Comparison of ENCODE assay signal across 8 mouse cellular contexts in the genomic region with DNA sequence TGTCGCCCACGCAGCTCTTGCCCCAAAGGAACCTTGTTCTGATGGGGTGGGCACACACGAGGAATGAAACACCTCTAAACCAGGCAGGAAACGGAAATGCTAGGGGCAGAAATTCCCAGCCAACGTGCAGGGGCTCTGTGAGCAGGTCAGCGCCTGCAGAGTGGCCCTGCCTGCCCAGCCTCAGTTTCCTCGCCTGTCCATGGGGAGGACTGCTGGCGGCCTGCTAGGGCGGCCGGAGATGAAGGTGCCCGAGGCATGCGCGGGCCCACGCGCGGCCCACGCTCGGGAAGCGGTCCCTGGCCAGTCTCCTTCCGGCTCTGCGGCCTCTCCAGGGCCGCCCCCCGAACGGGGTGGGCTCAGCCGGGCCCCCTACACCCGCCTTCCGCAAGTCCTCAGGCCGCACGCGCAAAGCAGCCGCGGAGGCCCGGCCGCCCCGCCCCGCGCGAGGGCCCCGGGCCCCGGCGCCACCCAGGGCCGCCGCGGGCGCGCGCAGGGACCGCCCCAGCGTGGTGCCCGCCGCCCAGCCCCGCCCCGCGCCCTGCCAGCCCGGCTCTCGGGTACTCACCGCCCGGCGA. TPM values are rescaled to one million over a fixed set of nuclear protein-coding genes. Genes with fewer than 3 reads are reported as not detected.
DNase-seq lines count a peak whose midpoint lies in the region; ATAC-seq and TF ChIP-seq lines count a peak whose summit lies in the region.

No protein-coding gene starts in this region.

- H3K27ac ChIP-seq in heart, adult 2 months = no peak overlapping the region
- H3K27ac ChIP-seq in forebrain, embryonic 16.5 days (ENCODE audit: low read length) = peak overlapping the region; percentile 18; the same call in 1 of the 2 replicates
- H3K27ac ChIP-seq in intestine, postnatal 0 days (ENCODE audit: low read depth, low read length) = no peak overlapping the region
- H3K27ac ChIP-seq in lung, postnatal 0 days (ENCODE audit: low read length) = no peak overlapping the region

- H3K27me3 ChIP-seq in heart, adult 2 months (ENCODE audit: control insufficient read depth, insufficient read depth, low read length) = no peaks in the 10 kb centered on the region
- no peaks in the 10 kb centered on the region for H3K27me3 ChIP-seq in forebrain, embryonic 16.5 days (replicated peaks; ENCODE audit: control insufficient read depth, insufficient read depth, low read length)
- peaks cover 21% of the 10 kb centered on the region; the same call in 1 of the 2 replicates for H3K27me3 ChIP-seq in intestine, postnatal 0 days (replicated peaks; ENCODE audit: control insufficient read depth, insufficient read depth, low read length)
- no peaks in the 10 kb centered on the region for H3K27me3 ChIP-seq in lung, postnatal 0 days (replicated peaks; ENCODE audit: insufficient read depth, low read length)

- H3K36me3 ChIP-seq in heart, adult 2 months (ENCODE audit: control insufficient read depth, insufficient read depth, low read length) = no peaks in the 10 kb centered on the region
- no peaks in the 10 kb centered on the region for H3K36me3 ChIP-seq in forebrain, embryonic 16.5 days (ENCODE audit: control insufficient read depth, insufficient read depth)
- no peaks in the 10 kb centered on the region for H3K36me3 ChIP-seq in intestine, postnatal 0 days (ENCODE audit: control insufficient read depth, insufficient read depth)
- no peaks in the 10 kb centered on the region for H3K36me3 ChIP-seq in lung, postnatal 0 days (ENCODE audit: insufficient read depth, low read length)

- peak; percentile 87 for ATAC-seq in forebrain, embryonic 16.5 days
- peak; percentile 50 for ATAC-seq in intestine, postnatal 0 days
- peak; percentile 89 for ATAC-seq in lung, postnatal 0 days

- TF ChIP-seq POLR2A in heart, adult 2 months (IDR thresholded peaks at IDR 0.05; ENCODE audit: insufficient read depth, low read depth, low read length) = no peak

- H3K9me3 ChIP-seq in forebrain, embryonic 16.5 days (ENCODE audit: control insufficient read depth, low read length) = no peaks in the 10 kb centered on the region
- H3K9me3 ChIP-seq in intestine, postnatal 0 days (ENCODE audit: control insufficient read depth) = no peaks in the 10 kb centered on the region
- H3K9me3 ChIP-seq in lung, postnatal 0 days (ENCODE audit: low read length) = no peaks in the 10 kb centered on the region

- peak overlapping the region; percentile 72 for H3K4me2 ChIP-seq in forebrain, embryonic 16.5 days (ENCODE audit: low read length)
- peak overlapping the region; percentile 97 for H3K4me2 ChIP-seq in intestine, postnatal 0 days (replicated peaks; ENCODE audit: low read depth)
- H3K4me2 ChIP-seq in lung, postnatal 0 days (replicated peaks; ENCODE audit: low read depth, low read length) = peak overlapping the region; percentile 97

- no peak for TF ChIP-seq CTCF in heart, adult 2 months (IDR thresholded peaks at IDR 0.05)
- no peak for TF ChIP-seq CTCF in intestine, postnatal 0 days (IDR thresholded peaks at IDR 0.05; ENCODE audit: low read depth)
- TF ChIP-seq CTCF in lung, postnatal 0 days (IDR thresholded peaks at IDR 0.05) = no peak

- H3K79me2 ChIP-seq in heart, adult 2 months (replicated peaks; ENCODE audit: control insufficient read depth, insufficient read depth, low read length) = no peaks in the 10 kb centered on the region

- WGBS in heart, adult 2 months = 2% methylated on average over 57 of the region's 59 CpGs
- 2% methylated on average over 46 of the region's 59 CpGs for WGBS in forebrain, embryonic 16.5 days
- WGBS in intestine, postnatal 0 days = 4% methylated on average over 36 of the region's 59 CpGs
- 4% methylated on average over 31 of the region's 59 CpGs for WGBS in lung, postnatal 0 days

- H3K4me3 ChIP-seq in heart, adult 2 months = peak overlapping the region; percentile 36; the same call in 1 of the 2 replicates
- peak overlapping the region; percentile 60 for H3K4me3 ChIP-seq in forebrain, embryonic 16.5 days (replicated peaks; ENCODE audit: low read length)
- H3K4me3 ChIP-seq in intestine, postnatal 0 days (ENCODE audit: low read depth, low read length) = peak overlapping the region; percentile 55
- peak overlapping the region; percentile 44 for H3K4me3 ChIP-seq in lung, postnatal 0 days (ENCODE audit: low read depth, low read length)

- peak; percentile 32 to 57 for DNase-seq in heart, adult 2 months
- DNase-seq in heart, postnatal 25 days (ENCODE audit: low spot score) = no peak
- peak; percentile 77 for DNase-seq in adrenal gland, postnatal 10 days
- peak; percentile 35 for DNase-seq in lung, postnatal 0 days (ENCODE audit: low spot score)
- DNase-seq in right cerebral cortex, adult 18-20 months = peak; percentile 59
- DNase-seq in urinary bladder, adult 18-20 months (ENCODE audit: low spot score in 2 of 2) = no peak

- H3K9ac ChIP-seq in heart, adult 2 months (ENCODE audit: low read depth, low read length) = peak overlapping the region; percentile 27; the same call in 1 of the 2 replicates
- H3K9ac ChIP-seq in forebrain, embryonic 16.5 days (replicated peaks; ENCODE audit: low read depth, low read length) = peak overlapping the region; percentile 82
- H3K9ac ChIP-seq in intestine, postnatal 0 days (ENCODE audit: low read depth, low read length) = peak overlapping the region; percentile 46
- H3K9ac ChIP-seq in lung, postnatal 0 days (replicated peaks; ENCODE audit: low read depth) = 0 out of 2 replicates have a peak overlapping the region, but pooled peaks have one; percentile 26

- no peaks in the 10 kb centered on the region for H3K4me1 ChIP-seq in heart, adult 2 months (ENCODE audit: control insufficient read depth, insufficient read depth, low read length)
- H3K4me1 ChIP-seq in forebrain, embryonic 16.5 days (replicated peaks; ENCODE audit: control insufficient read depth, insufficient read depth, low read length) = peaks cover 16% of the 10 kb centered on the region
- H3K4me1 ChIP-seq in intestine, postnatal 0 days (replicated peaks; ENCODE audit: control insufficient read depth, insufficient read depth, low read length) = no peaks in the 10 kb centered on the region
- no peaks in the 10 kb centered on the region for H3K4me1 ChIP-seq in lung, postnatal 0 days (ENCODE audit: insufficient read depth, low read depth, low read length)

- intact Hi-C loops in heart, adult 2 months (cut with DNase I) = no loop called here
- intact Hi-C loops in heart, postnatal 25 days (cut with DNase I) = no loop called here

- TF ChIP-seq EP300 in heart, adult 2 months (IDR thresholded peaks at IDR 0.05; ENCODE audit: insufficient read depth, low read depth, low read length) = no peak
- no peak for TF ChIP-seq EP300 in lung, postnatal 0 days (IDR thresholded peaks at IDR 0.05)

RNA-seq across cellular contexts. Expression of gene Begain, which starts 0.4 kb away (rescaled TPM):
- total RNA-seq in heart, adult 2 months (2021) = under 1 TPM; 0.08 to 0.23 TPM
- 0.41 and 0.74 TPM in 2 replicates for polyA plus RNA-seq in heart, adult 2 months (2012; rRNA removed)
- total RNA-seq in heart, postnatal 25 days (2021) = under 1 TPM; 0.31 to 0.36 TPM
- 1 to 10 TPM; 6.9 to 9.9 TPM for total RNA-seq in adrenal gland, postnatal 10 days (2021)
- 16.1 and 22.6 TPM in 2 replicates for polyA plus RNA-seq in forebrain, embryonic 16.5 days (2015; fragmentation: Nextera tagmentation; extraction: Ambion mirVana)
- 1.6 and 1.8 TPM in 2 replicates for polyA plus RNA-seq in intestine, postnatal 0 days (2015; fragmentation: Nextera tagmentation; extraction: Ambion mirVana)
- 1.4 and 2.0 TPM in 2 replicates for polyA plus RNA-seq in lung, postnatal 0 days (2015; fragmentation: Nextera tagmentation; extraction: Ambion mirVana)

Comparison
In these comparisons a context has a peak if more than half of its experiments do, and no peak if none do; other contexts are left out.
1. DNase-seq: peak in heart, adult 2 months (2 of 2), adrenal gland, postnatal 10 days (single experiment), lung, postnatal 0 days (single experiment) and right cerebral cortex, adult 18-20 months (single experiment); none in heart, postnatal 25 days (single experiment) and urinary bladder, adult 18-20 months (0 of 2).
2. H3K9ac ChIP-seq: peak in every context shown above with its lines; median percentile 82 in forebrain, embryonic 16.5 days; 46 in intestine, postnatal 0 days; 27 in heart, adult 2 months; 26 in lung, postnatal 0 days.
3. Peak in every context shown above with its lines, with median percentiles within 50 percentile points of each other: H3K4me3 ChIP-seq, ATAC-seq and H3K4me2 ChIP-seq.